Mouse (Mus musculus) hindbrain, embryonic 16.5 days (tissue): ENCODE measurements around the gene Sema5a. TPM values are rescaled to one million over a fixed set of nuclear protein-coding genes. Genes with fewer than 3 reads are reported as not detected.

Experiments
- ATAC-seq: fragments of 200-750 bp; cut with Nextera tagmentation; 2 replicates; pipeline ENCODE4 v1.8.0; 2017; ENCODE audit warnings: moderate TSS enrichment, moderate library complexity
- H3K27ac ChIP-seq: fragments of 300-500 bp; sonication (generic); 2 replicates; pipeline ENCODE4 v1.5.1; 2014; ENCODE audit warnings: low read depth, mild to moderate bottlenecking, control low read depth, low read length, moderate library complexity
- H3K27me3 ChIP-seq: fragments of 300-500 bp; sonication (generic); replicated peaks from 2 replicates; pipeline ENCODE4 v1.6.1; 2014; ENCODE audit warnings: low read length; ENCODE audit not compliant: control insufficient read depth, insufficient read depth
- H3K36me3 ChIP-seq: fragments of 300-500 bp; sonication (generic); 2 replicates; pipeline ENCODE4 v1.6.1; 2014; ENCODE audit warnings: mild to moderate bottlenecking, low read length, moderate library complexity, mixed read lengths; ENCODE audit not compliant: control insufficient read depth, insufficient read depth
- H3K4me1 ChIP-seq: fragments of 300-500 bp; sonication (generic); 2 replicates; pipeline ENCODE4 v1.6.1; 2014; ENCODE audit warnings: low read depth, low read length; ENCODE audit not compliant: control insufficient read depth, insufficient read depth
- H3K4me2 ChIP-seq: fragments of 300-500 bp; sonication (generic); 2 replicates; pipeline ENCODE4 v1.6.1; 2014; ENCODE audit warnings: mild to moderate bottlenecking, low read length, control low read depth, moderate library complexity
- H3K4me3 ChIP-seq: fragments of 300-500 bp; sonication (generic); 2 replicates; pipeline ENCODE4 v1.5.1; 2014; ENCODE audit warnings: mild to moderate bottlenecking, low read length, control low read depth, moderate library complexity
- H3K9ac ChIP-seq: fragments of 300-500 bp; sonication (generic); 2 replicates; pipeline ENCODE4 v1.6.1; 2014; ENCODE audit warnings: low read depth, mild to moderate bottlenecking, control low read depth, low read length, moderate library complexity
- H3K9me3 ChIP-seq: fragments of 300-500 bp; sonication (generic); 2 replicates; pipeline ENCODE4 v1.6.1; 2014; ENCODE audit warnings: mild to moderate bottlenecking, low read length, moderate library complexity; ENCODE audit not compliant: control insufficient read depth
- WGBS: fragments of 180-500 bp; shearing (Covaris S2); extraction: QIAGEN DNeasy Blood & Tissue Kit; methylation state at CpG from one replicate; pipeline ENCODE4 v1.1.7; 2014; 5-methylcytosine and 5-hydroxymethylcytosine counted together
- polyA plus RNA-seq: library from polyadenylated mRNA; unstranded; fragments of >200 nt; fragmentation: Nextera tagmentation; extraction: Ambion mirVana; gene quantifications from 2 replicates; pipeline ENCODE4 v1.2.1, GENCODE M21; 2015

The Sema5a gene
- polyA plus RNA-seq, 1 experiment from 2014 or later: 10.1 TPM

DNA sequence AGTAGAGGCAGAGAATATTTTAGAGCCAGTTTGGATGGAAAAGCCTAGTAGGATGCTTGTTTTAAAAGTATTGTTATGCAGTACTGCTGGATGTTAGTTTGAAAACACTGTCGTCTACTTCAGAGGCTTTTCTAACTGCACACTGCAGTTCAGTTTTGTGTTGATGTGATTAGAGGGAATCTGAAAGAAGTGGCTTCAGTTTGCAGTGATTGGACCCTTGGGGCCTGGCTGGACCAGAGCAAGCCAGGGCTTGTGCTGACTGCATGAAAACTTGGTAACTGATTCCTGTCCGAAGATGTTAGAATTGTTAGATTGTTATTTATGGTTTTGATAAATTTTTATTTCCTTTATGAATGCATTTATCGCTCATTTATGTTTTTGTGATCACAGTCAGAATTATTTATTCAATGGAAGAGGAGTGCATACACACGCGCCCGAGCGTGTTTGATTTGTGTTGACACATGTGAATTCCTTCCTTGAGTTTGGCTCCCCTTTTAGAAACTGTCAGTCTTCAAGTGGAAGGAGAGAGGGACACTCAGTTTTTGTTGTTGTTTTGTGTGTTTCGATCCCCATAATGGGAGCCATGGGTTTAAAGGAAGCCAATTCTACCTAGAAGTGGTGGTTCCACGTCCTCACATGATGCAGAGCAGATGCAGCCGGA lies 85.2 kb downstream of the Sema5a start:
- Histone ChIP-seq H3K4me2 (no peak overlapping the region), H3K36me3 (no peaks in the 10 kb centered on the region), H3K9me3 (no peaks in the 10 kb centered on the region), H3K4me3 (no peak overlapping the region), H3K27ac (no peak overlapping the region), H3K4me1 (peaks cover 9% of the 10 kb centered on the region), H3K9ac (no peak overlapping the region), H3K27me3 (no peaks in the 10 kb centered on the region)
- WGBS: 73% methylated on average over 10 of the region's 10 CpGs
- ATAC-seq: no peak

DNA sequence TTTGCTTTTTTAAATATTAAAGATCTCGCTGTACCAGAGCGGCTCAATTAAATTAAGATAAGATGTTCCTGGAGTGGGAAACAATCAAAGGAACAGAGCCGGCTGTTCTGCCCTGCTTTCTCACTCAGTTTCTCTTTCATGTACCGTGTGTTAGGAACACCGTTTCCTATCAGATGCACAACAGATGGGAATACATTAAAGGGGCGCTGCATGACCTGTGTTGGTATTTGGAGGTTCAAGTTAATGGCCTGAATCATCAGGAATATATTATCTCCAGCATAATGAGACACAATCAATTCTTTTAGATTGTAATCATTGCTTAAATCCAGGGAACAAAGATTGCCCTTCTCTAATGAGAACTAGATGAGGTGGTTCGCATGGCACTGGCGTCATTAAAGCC lies 85.8 kb downstream of the Sema5a start:
- Histone ChIP-seq H3K4me2 (no peak overlapping the region), H3K36me3 (no peaks in the 10 kb centered on the region), H3K27ac (no peak overlapping the region), H3K9me3 (no peaks in the 10 kb centered on the region), H3K27me3 (no peaks in the 10 kb centered on the region), H3K4me1 (peaks cover 9% of the 10 kb centered on the region), H3K9ac (no peak overlapping the region), H3K4me3 (no peak overlapping the region)
- 56% methylated on average over 8 of the region's 8 CpGs for WGBS
- no peak for ATAC-seq

GRCm38 (mm10) chr15:32331037-32331436 lies 86.4 kb downstream of the Sema5a start:
- ATAC-seq: no peak
- no peaks in the 10 kb centered on the region for H3K27me3 ChIP-seq
- H3K9me3 ChIP-seq: no peaks in the 10 kb centered on the region
- H3K4me3 ChIP-seq: no peak overlapping the region
- H3K9ac ChIP-seq: no peak overlapping the region
- 33% methylated on average over 2 of the region's 2 CpGs for WGBS
- H3K4me2 ChIP-seq: no peak overlapping the region
- H3K27ac ChIP-seq: no peak overlapping the region
- H3K4me1 ChIP-seq: peaks cover 9% of the 10 kb centered on the region
- no peaks in the 10 kb centered on the region for H3K36me3 ChIP-seq

DNA sequence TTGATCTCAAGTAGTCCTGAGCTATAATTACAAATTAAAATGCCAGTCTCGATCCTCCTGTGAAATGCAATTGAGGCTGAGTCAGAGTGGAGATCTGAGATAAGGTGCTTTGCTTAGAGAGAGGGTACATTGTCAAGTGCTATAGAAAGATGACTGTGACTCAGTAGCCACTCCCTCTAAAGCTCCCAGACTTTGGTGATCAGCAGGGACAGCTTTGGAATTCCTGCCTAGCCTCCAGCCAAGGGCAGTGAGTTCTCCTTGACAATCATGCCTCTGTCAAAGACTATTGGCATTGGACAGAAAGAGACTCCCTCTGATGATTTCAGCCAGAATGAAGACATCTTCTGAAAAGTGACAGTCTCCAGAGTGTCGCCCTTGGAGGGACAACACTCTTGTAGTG lies 88.8 kb downstream of the Sema5a start:
- Histone ChIP-seq H3K9ac (no peak overlapping the region), H3K27ac (no peak overlapping the region), H3K4me1 (peaks cover 9% of the 10 kb centered on the region), H3K4me3 (no peak overlapping the region), H3K36me3 (no peaks in the 10 kb centered on the region), H3K9me3 (no peaks in the 10 kb centered on the region), H3K27me3 (no peaks in the 10 kb centered on the region), H3K4me2 (no peak overlapping the region)
- ATAC-seq: no peak
- 91% methylated on average over 2 of the region's 2 CpGs for WGBS

DNA sequence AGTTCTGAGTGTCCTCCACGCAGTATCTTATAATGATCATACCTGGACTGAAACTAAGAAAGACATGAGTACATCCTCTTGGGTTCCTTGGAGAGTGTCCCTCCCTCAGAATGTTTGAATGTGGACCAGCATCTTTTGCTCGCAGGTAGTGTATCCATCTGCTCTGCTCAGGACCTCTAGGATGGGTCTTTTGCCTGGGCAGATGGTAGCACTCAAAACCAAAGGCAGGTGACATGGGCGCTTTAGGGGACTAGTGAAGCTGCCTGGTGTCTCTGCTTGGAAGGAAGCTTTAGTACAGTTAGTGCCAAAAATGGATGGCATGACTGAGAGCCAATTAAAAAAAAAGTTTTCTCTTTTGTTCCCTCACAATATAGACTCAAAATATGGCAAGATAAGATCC lies 93.2 kb downstream of the Sema5a start:
- H3K9me3 ChIP-seq: no peaks in the 10 kb centered on the region
- H3K4me3 ChIP-seq: no peak overlapping the region
- ATAC-seq: no peak
- H3K27ac ChIP-seq: no peak overlapping the region
- no peaks in the 10 kb centered on the region for H3K4me1 ChIP-seq
- no peaks in the 10 kb centered on the region for H3K36me3 ChIP-seq
- 94% methylated on average over 3 of the region's 3 CpGs for WGBS
- H3K9ac ChIP-seq: no peak overlapping the region
- H3K27me3 ChIP-seq: no peaks in the 10 kb centered on the region
- no peak overlapping the region for H3K4me2 ChIP-seq

DNA sequence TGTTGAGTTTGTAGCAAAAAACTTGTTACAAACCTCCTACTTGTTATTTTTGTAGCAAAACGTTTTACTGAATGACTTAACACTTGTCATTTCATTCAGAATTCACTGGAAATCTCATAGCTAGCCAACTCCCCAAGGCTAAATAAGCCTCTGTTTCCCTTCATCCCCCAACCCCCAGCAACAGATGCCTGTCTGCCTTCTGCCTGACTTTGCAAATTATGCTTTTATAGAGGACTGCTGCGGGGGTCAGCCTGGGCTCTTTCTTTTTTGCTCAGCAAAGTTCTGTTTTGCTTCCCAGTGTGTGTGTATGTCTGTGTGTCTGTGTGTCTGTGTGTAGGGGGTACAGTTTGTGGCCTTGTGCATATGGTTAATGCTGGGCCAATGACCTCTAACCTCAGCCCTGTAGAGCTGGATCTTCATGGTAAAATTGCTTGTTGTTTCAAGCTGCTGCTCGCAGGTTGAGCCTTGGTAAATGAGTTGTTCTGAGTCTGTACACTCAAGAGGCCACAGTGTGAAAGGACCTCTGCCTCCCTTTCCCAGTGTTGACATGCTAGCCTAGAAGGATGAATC lies 94.2 kb downstream of the Sema5a start:
- H3K4me3 ChIP-seq: no peak overlapping the region
- H3K9ac ChIP-seq: no peak overlapping the region
- H3K4me1 ChIP-seq: no peaks in the 10 kb centered on the region
- 38% methylated on average over 3 of the region's 3 CpGs for WGBS
- H3K27ac ChIP-seq: no peak overlapping the region
- H3K27me3 ChIP-seq: no peaks in the 10 kb centered on the region
- no peaks in the 10 kb centered on the region for H3K9me3 ChIP-seq
- no peak for ATAC-seq
- no peak overlapping the region for H3K4me2 ChIP-seq
- H3K36me3 ChIP-seq: no peaks in the 10 kb centered on the region

- no peak overlapping the region for H3K27ac ChIP-seq
- WGBS: 29% methylated on average over 5 of the region's 5 CpGs
- ATAC-seq: no peak
These were observed 94.8 kb downstream of the Sema5a start for GRCm38 (mm10) chr15:32339426-32339825.

GRCm38 (mm10) chr15:32341423-32341822 lies 96.8 kb downstream of the Sema5a start:
- peak; percentile 30; the same call in 1 of the 2 replicates for ATAC-seq
- H3K27me3 ChIP-seq: no peaks in the 10 kb centered on the region
- WGBS: 60% methylated on average over 2 of the region's 2 CpGs
- H3K4me1 ChIP-seq: no peaks in the 10 kb centered on the region
- no peak overlapping the region for H3K9ac ChIP-seq
- no peak overlapping the region for H3K4me3 ChIP-seq
- no peak overlapping the region for H3K4me2 ChIP-seq
- no peak overlapping the region for H3K27ac ChIP-seq
- H3K9me3 ChIP-seq: no peaks in the 10 kb centered on the region
- no peaks in the 10 kb centered on the region for H3K36me3 ChIP-seq

More at GRCm38 (mm10) chr15:32339426-32339825, 94.8 kb downstream of the Sema5a start:
- no peak overlapping the region for H3K4me2 ChIP-seq
- H3K4me3 ChIP-seq: no peak overlapping the region
- no peak overlapping the region for H3K9ac ChIP-seq
- H3K4me1 ChIP-seq: no peaks in the 10 kb centered on the region
- H3K9me3 ChIP-seq: no peaks in the 10 kb centered on the region
- no peaks in the 10 kb centered on the region for H3K36me3 ChIP-seq
- no peaks in the 10 kb centered on the region for H3K27me3 ChIP-seq

DNA sequence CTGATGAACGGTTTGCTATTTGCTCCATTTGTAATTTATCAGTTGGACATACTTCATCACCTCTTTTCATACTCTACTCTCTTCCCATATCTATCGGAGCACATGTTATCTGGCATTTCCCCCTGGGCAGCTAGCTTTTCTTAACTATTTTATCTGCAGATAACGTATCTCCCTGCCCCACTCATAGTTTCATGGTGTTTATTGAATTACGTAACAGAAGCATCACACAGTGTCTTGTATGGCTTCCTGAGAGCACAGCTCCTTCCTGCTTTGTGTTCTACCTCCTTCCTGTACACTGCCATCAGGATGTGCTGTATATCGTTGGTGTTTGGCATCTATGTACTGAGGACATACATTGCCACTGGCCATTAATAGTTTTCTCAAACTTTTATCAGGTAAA lies 98.9 kb downstream of the Sema5a start:
- Histone ChIP-seq H3K9ac (no peak overlapping the region), H3K4me1 (no peaks in the 10 kb centered on the region), H3K4me2 (no peak overlapping the region), H3K36me3 (no peaks in the 10 kb centered on the region), H3K27me3 (no peaks in the 10 kb centered on the region), H3K9me3 (no peaks in the 10 kb centered on the region), H3K27ac (no peak overlapping the region), H3K4me3 (no peak overlapping the region)
- WGBS: 88% methylated on average over 5 of the region's 5 CpGs
- no peak for ATAC-seq
